Mouse (Mus musculus): ENCODE results near the gene Tdg.

DNA sequence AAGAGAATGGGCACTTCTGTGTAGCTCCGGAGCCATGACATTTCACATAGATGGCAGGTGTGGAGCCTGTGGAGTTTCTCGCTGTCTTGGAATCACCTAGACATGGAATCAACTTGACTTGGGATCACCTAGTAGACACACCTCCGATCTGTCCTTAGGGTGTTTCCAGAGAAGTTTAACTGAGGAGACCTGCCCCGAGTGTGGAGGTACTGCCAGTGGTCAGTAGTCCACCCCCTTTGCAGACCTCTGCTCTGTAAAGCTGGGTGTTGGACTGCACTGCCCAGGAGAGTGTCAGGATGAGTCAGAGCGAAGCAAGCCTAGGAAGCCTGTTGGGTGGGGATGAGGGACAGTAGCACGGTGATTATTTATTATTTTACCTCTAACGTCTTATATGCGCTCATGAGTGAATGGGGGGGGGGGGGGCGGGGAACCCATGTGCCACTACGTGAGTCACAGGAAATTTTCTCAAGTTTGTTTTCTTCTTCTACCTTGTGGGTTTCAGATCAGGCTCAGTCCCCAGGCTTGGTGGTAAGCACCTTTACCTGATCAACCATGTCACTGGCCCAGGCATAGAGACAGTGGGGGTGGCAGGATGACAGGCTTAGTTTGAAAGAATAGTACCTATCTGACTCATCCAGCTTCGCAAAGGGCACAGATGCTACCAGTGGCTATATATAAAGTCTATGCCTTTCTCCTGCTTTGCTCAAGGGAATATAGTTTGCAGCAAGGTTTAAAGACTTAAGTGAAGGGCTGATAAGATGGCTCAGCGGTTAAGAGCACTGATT, 3.1 kb downstream of the Tdg start:
- TF ChIP-seq USF1 (IDR thresholded peaks at IDR 0.05; ENCODE audit: low read depth, low read length) (no peak), IRF4 (IDR thresholded peaks at IDR 0.05; ENCODE audit: low read depth, low read length) (0 out of 2 replicates have a peak, but pooled peaks have one; percentile 5), CTCF (conservative IDR thresholded peaks at IDR 0.05 in 1 of 2, IDR thresholded peaks at IDR 0.05 in 1 of 2; ENCODE audit: low read depth in 2 of 2, low read length in 2 of 2) (no peak), TCF12 (IDR thresholded peaks at IDR 0.05; ENCODE audit: low read depth, low read length) (no peak)
